Mouse (Mus musculus) neural tube, embryonic 13.5 days (tissue): Measurements from ENCODE around the gene Nup93. TPM values are rescaled to one million over a fixed set of nuclear protein-coding genes. Genes with fewer than 3 reads are reported as not detected.

Experiments
- ATAC-seq: fragments of 200-750 bp; cut with Nextera tagmentation; 2 replicates; pipeline ENCODE4 v1.8.0; 2017; ENCODE audit warnings: low read depth, mild to moderate bottlenecking, moderate TSS enrichment, moderate library complexity
- H3K27ac ChIP-seq: fragments of 300-500 bp; sonication (generic); replicated peaks from 2 replicates; pipeline ENCODE4 v1.5.1; 2015; ENCODE audit warnings: moderate library complexity, mild to moderate bottlenecking, inconsistent platforms
- H3K27me3 ChIP-seq: fragments of 300-500 bp; sonication (generic); 2 replicates; pipeline ENCODE4 v1.6.1; 2015; ENCODE audit warnings: mild to moderate bottlenecking, inconsistent platforms
- H3K36me3 ChIP-seq: fragments of 300-500 bp; sonication (generic); 2 replicates; pipeline ENCODE4 v1.6.1; 2015; ENCODE audit warnings: mild to moderate bottlenecking, inconsistent platforms
- H3K4me1 ChIP-seq: fragments of 300-500 bp; sonication (generic); replicated peaks from 2 replicates; pipeline ENCODE4 v1.6.1; 2015; ENCODE audit warnings: inconsistent platforms
- H3K4me2 ChIP-seq: fragments of 300-500 bp; sonication (generic); 2 replicates; pipeline ENCODE4 v1.6.1; 2015; ENCODE audit warnings: inconsistent platforms, mild to moderate bottlenecking, moderate library complexity
- H3K4me3 ChIP-seq: fragments of 300-500 bp; sonication (generic); 2 replicates; pipeline ENCODE4 v1.5.1; 2015; ENCODE audit warnings: mild to moderate bottlenecking, inconsistent platforms
- H3K9ac ChIP-seq: fragments of 300-500 bp; sonication (generic); 2 replicates; pipeline ENCODE4 v1.6.1; 2015; ENCODE audit warnings: moderate library complexity, mild to moderate bottlenecking, inconsistent platforms
- H3K9me3 ChIP-seq: fragments of 300-500 bp; sonication (generic); 2 replicates; pipeline ENCODE4 v1.6.1; 2016; ENCODE audit warnings: inconsistent platforms
- WGBS: fragments of 180-500 bp; shearing (Covaris S2); methylation state at CpG from one replicate; pipeline ENCODE4 v1.1.7; 2015; 5-methylcytosine and 5-hydroxymethylcytosine counted together
- polyA plus RNA-seq: library from polyadenylated mRNA; unstranded; fragments of >200 nt; fragmentation: Nextera tagmentation; extraction: Ambion mirVana; gene quantifications from 2 replicates; pipeline ENCODE4 v1.2.1, GENCODE M21; 2015

Gene Nup93
- polyA plus RNA-seq, 1 experiment from 2014 or later: 56.1 TPM

DNA sequence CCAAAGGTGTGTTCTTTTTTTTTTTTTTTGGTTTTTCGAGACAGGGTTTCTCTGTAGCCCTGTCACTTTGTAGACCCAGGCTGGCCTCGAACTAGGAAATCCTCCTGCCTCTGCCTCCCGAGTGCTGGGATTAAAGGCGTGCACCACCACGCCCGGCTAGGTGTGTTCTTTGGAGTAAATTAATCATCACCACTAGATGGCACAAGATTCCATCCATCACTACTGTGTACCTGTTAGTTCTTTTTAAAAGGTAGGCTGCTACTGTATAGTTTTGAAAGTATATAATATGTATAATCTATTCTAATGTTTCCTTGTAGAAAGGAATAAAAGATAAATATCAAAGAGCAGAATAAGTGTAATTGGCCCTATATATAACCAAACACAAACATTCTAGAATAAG lies 63.9 kb downstream of the Nup93 start:
- Histone ChIP-seq H3K4me1 (peaks cover 7% of the 10 kb centered on the region; the same call in 1 of the 2 replicates), H3K4me2 (no peak overlapping the region), H3K4me3 (no peak overlapping the region), H3K9ac (no peak overlapping the region), H3K9me3 (no peaks in the 10 kb centered on the region), H3K36me3 (no peaks in the 10 kb centered on the region), H3K27ac (no peak overlapping the region), H3K27me3 (no peaks in the 10 kb centered on the region)
- WGBS: 96% methylated on average over 6 of the region's 6 CpGs
- no peak for ATAC-seq

- Histone ChIP-seq H3K27me3 (no peaks in the 10 kb centered on the region), H3K27ac (no peak overlapping the region), H3K9me3 (no peaks in the 10 kb centered on the region), H3K9ac (no peak overlapping the region), H3K4me1 (peaks cover 3% of the 10 kb centered on the region; the same call in 1 of the 2 replicates), H3K4me3 (no peak overlapping the region), H3K4me2 (no peak overlapping the region), H3K36me3 (no peaks in the 10 kb centered on the region)
- no peak for ATAC-seq
- 80% methylated on average over 5 of the region's 5 CpGs for WGBS
Observed at GRCm38 (mm10) chr8:94280001-94280613, 65.7 kb downstream of the Nup93 start.

GRCm38 (mm10) chr8:94282453-94282985 lies 68.2 kb downstream of the Nup93 start:
- H3K9ac ChIP-seq: no peak overlapping the region
- H3K36me3 ChIP-seq: no peaks in the 10 kb centered on the region
- H3K9me3 ChIP-seq: no peaks in the 10 kb centered on the region
- 69% methylated on average over 3 of the region's 3 CpGs for WGBS
- H3K27ac ChIP-seq: no peak overlapping the region
- ATAC-seq: no peak
- no peaks in the 10 kb centered on the region for H3K27me3 ChIP-seq
- no peak overlapping the region for H3K4me2 ChIP-seq
- H3K4me3 ChIP-seq: no peak overlapping the region
- peaks cover 7% of the 10 kb centered on the region for H3K4me1 ChIP-seq

DNA sequence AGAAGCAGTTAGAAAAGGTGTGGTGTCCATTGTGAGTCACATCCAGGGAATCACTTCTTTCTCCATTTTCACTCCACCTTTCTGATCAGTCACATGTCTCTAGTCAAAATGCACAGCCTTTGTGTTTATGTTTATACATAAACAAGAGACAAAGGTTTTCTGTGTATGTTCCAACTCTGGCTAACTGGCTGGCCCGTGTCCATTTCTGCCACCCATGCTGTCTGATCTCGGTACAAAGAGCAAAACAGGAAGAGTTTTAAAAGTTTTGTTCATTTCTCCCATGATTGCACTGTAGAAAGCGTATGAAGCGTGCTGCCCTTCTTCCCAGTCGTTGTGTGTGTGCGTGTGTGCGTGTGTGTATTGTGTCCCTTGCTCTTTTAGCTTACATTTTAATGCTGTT lies 69.8 kb downstream of the Nup93 start:
- Histone ChIP-seq H3K9me3 (no peaks in the 10 kb centered on the region), H3K9ac (no peak overlapping the region), H3K4me2 (no peak overlapping the region), H3K4me1 (peaks cover 7% of the 10 kb centered on the region), H3K36me3 (no peaks in the 10 kb centered on the region), H3K4me3 (no peak overlapping the region), H3K27ac (no peak overlapping the region), H3K27me3 (no peaks in the 10 kb centered on the region)
- WGBS: 91% methylated on average over 7 of the region's 7 CpGs
- no peak for ATAC-seq

DNA sequence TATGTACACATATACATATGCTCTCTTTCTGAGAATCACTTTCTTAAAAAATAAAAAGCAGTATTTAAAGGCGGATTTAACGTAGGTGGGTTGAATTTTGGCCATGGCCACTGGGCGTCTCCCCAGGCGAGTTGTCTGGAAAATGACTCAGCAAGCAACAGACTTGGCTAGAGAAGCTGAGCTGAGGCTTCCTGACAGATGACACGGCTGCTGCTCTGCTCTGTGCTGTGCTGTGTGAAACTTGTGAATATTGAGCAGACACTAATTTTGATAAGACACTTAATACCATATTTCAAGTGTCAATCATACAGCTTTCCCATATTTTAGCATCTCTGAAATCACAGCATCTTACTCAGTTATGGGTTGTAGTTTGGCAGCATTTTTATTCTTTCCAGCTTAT lies 76.2 kb downstream of the Nup93 start:
- ATAC-seq: no peak
- no peak overlapping the region for H3K27ac ChIP-seq
- H3K9ac ChIP-seq: no peak overlapping the region
- H3K9me3 ChIP-seq: no peaks in the 10 kb centered on the region
- no peaks in the 10 kb centered on the region for H3K27me3 ChIP-seq
- WGBS: 91% methylated on average over 5 of the region's 5 CpGs
- H3K4me2 ChIP-seq: no peak overlapping the region
- peaks cover 17% of the 10 kb centered on the region for H3K36me3 ChIP-seq
- H3K4me1 ChIP-seq: peaks cover 16% of the 10 kb centered on the region
- H3K4me3 ChIP-seq: no peak overlapping the region

GRCm38 (mm10) chr8:94292072-94292471 lies 77.7 kb downstream of the Nup93 start:
- no peak for ATAC-seq
- Histone ChIP-seq H3K36me3 (peaks cover 17% of the 10 kb centered on the region), H3K27me3 (no peaks in the 10 kb centered on the region), H3K4me1 (peaks cover 21% of the 10 kb centered on the region), H3K4me2 (no peak overlapping the region), H3K9me3 (no peaks in the 10 kb centered on the region), H3K27ac (peak overlapping the region; percentile 34; the same call in 1 of the 2 replicates), H3K9ac (no peak overlapping the region), H3K4me3 (no peak overlapping the region)
- 67% methylated on average over 6 of the region's 6 CpGs for WGBS

DNA sequence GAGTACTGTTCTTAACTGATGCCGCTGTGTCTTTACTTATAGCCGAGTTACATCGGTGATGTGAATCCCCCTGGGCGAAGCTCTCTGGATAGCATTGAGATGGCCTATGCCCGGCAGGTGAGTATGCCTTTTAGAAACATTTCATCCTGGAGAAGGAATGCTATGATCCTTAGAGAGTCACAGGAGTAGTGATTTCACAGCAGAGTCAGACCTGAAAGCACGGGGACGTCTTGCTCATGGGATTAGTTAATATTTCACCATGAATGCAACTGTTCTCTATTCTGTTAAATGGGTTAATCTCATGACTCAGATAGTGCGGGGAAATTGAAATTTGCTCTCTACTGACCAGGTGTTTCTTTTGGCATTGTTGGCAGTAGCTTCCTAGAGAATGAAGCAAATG lies 78.3 kb downstream of the Nup93 start:
- H3K9me3 ChIP-seq: no peaks in the 10 kb centered on the region
- 93% methylated on average over 8 of the region's 8 CpGs for WGBS
- H3K4me3 ChIP-seq: no peak overlapping the region
- peaks cover 17% of the 10 kb centered on the region for H3K36me3 ChIP-seq
- H3K27ac ChIP-seq: 0 out of 2 replicates have a peak overlapping the region, but pooled peaks have one; percentile 34
- peaks cover 22% of the 10 kb centered on the region for H3K4me1 ChIP-seq
- no peak for ATAC-seq
- no peak overlapping the region for H3K9ac ChIP-seq
- no peaks in the 10 kb centered on the region for H3K27me3 ChIP-seq
- H3K4me2 ChIP-seq: no peak overlapping the region

DNA sequence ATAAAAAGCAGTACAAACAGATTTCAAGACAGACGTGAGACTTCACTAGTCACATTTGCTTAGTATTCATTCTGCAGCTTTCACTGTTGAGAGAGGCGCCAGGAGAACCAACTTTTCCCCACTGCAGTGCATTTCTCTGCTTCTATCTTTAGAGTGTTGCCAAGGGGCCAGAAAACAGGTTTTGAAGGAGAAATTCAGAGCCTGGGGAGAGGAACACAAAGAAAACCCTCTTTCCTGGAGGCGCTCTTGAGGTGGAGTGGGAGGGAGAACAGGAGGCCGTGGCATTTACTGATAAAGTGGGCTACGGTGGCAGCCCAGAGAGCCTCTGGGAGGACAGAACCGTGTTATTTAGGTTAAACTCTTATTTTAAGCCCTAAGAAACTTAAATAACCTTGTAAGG lies 81.3 kb downstream of the Nup93 start:
- H3K9ac ChIP-seq: no peak overlapping the region
- H3K4me3 ChIP-seq: no peak overlapping the region
- H3K9me3 ChIP-seq: no peaks in the 10 kb centered on the region
- H3K4me1 ChIP-seq: peaks cover 22% of the 10 kb centered on the region
- H3K4me2 ChIP-seq: no peak overlapping the region
- ATAC-seq: no peak
- peaks cover 20% of the 10 kb centered on the region for H3K36me3 ChIP-seq
- 82% methylated on average over 6 of the region's 6 CpGs for WGBS
- H3K27ac ChIP-seq: 0 out of 2 replicates have a peak overlapping the region, but pooled peaks have one; percentile 33
- H3K27me3 ChIP-seq: no peaks in the 10 kb centered on the region

DNA sequence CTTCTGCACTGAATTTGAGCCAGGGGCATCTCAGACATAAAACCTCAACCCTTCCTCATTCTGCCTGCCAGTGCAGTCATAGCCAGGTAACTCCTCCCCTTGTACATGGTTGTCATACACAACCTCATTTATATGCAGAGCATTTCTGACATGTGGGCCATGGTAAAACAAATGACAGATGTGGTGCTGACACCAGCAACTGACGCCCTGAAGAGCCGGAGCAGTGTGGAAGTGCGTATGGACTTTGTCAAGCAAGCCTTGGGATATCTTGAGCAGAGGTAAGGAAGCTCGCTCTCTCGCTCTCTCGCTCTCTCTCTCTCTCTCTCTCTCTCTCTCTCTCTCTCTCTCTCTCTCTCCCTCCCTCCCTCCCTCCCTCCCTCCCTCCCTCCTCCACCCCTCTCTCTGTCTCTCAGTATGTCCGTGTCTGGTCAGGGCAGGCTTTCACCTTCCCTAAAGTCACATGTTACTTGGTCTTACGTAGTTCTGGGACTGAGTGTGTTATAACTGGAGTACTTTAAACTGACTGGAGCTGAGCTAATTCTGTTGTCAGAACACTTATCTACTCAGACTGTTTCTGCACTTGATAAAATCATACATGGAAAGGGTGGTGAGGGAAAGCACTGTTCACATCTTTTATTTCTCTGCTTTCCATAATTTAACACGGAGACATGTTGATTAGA lies 82.1 kb downstream of the Nup93 start:
- H3K4me2 ChIP-seq: no peak overlapping the region
- H3K27ac ChIP-seq: 0 out of 2 replicates have a peak overlapping the region, but pooled peaks have one; percentile 33
- no peak overlapping the region for H3K4me3 ChIP-seq
- H3K27me3 ChIP-seq: no peaks in the 10 kb centered on the region
- no peaks in the 10 kb centered on the region for H3K9me3 ChIP-seq
- H3K9ac ChIP-seq: no peak overlapping the region
- 83% methylated on average over 9 of the region's 9 CpGs for WGBS
- no peak for ATAC-seq
- H3K36me3 ChIP-seq: peaks cover 27% of the 10 kb centered on the region
- peaks cover 22% of the 10 kb centered on the region for H3K4me1 ChIP-seq

DNA sequence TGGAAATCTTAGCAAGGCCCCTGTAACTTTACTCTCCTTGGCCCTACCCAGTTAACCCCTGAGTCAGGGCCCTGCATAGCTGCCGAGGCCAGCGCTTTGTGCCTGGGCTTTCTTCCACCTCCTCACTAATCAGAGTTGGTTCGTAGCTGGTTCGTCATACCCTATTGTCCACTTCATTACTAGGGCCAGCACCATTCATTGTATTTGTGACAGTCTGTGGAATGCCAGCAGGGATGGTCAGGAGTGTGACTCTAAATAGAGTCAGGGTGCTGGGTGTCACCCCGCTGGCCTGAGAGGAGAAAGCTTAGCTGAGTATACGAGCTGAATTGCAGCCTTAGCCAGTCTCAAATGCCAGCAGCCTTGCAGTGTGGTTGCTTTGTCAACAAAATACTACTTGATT lies 82.7 kb downstream of the Nup93 start:
- WGBS: 45% methylated on average over 6 of the region's 6 CpGs
- no peak overlapping the region; the same call in 1 of the 2 replicates for H3K27ac ChIP-seq
- no peak overlapping the region for H3K4me2 ChIP-seq
- H3K4me1 ChIP-seq: peaks cover 17% of the 10 kb centered on the region
- H3K9me3 ChIP-seq: no peaks in the 10 kb centered on the region
- no peak overlapping the region for H3K4me3 ChIP-seq
- H3K9ac ChIP-seq: no peak overlapping the region
- ATAC-seq: no peak
- H3K27me3 ChIP-seq: no peaks in the 10 kb centered on the region
- H3K36me3 ChIP-seq: peaks cover 34% of the 10 kb centered on the region

DNA sequence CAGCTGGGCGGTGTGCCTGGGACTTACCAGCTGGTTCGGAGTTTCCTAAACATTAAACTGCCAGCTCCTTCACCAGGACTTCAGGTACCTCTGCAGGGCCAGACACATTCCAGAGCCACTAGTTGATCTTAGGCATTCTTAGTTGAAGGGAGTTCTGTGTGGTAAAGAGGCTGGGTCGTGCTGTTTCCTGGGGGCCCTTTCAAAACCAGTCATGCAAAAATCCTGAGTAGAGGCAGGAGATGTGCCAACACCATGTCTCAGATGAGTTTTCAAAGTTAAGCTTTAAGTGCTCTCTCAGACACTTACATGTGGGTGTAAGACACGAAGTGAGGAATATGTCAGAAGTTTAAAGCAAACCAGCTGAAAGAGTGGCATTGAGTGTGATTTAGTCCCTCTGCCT lies 86.4 kb downstream of the Nup93 start:
- H3K36me3 ChIP-seq: peaks cover 54% of the 10 kb centered on the region
- no peak for ATAC-seq
- peaks cover 8% of the 10 kb centered on the region; the same call in 1 of the 2 replicates for H3K4me1 ChIP-seq
- H3K4me2 ChIP-seq: no peak overlapping the region
- no peak overlapping the region for H3K4me3 ChIP-seq
- H3K9ac ChIP-seq: no peak overlapping the region
- H3K27ac ChIP-seq: no peak overlapping the region
- 77% methylated on average over 4 of the region's 4 CpGs for WGBS
- no peaks in the 10 kb centered on the region for H3K9me3 ChIP-seq
- H3K27me3 ChIP-seq: no peaks in the 10 kb centered on the region

DNA sequence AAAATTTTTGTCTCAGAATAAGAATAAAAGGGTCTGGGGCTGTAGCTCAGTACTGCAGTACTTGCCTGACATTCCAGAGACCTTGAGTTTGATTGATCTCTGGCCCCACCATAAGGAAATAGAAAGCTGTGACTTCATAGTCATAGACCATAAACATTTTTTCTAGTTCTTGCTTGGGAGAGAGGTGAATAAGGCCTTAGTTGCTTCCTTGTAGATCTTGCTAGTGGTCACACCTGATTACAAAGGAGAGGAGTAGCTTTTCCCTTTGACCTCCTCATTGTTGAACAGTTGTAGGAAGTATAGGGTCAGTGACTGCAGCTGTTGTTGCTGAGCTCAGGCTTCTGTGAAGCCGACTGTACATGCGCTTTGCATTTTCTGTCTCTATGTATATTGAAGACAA lies 90.0 kb downstream of the Nup93 start:
- H3K36me3 ChIP-seq: peaks cover 86% of the 10 kb centered on the region

More for the DNA sequence above, 90.0 kb downstream of the Nup93 start:
- Histone ChIP-seq H3K9ac (no peak overlapping the region), H3K4me2 (no peak overlapping the region), H3K4me3 (no peak overlapping the region), H3K27ac (no peak overlapping the region), H3K4me1 (no peaks in the 10 kb centered on the region), H3K27me3 (no peaks in the 10 kb centered on the region), H3K9me3 (no peaks in the 10 kb centered on the region)
- ATAC-seq: no peak
- WGBS: 98% methylated on average over 2 of the region's 2 CpGs
